In the genomic region with DNA sequence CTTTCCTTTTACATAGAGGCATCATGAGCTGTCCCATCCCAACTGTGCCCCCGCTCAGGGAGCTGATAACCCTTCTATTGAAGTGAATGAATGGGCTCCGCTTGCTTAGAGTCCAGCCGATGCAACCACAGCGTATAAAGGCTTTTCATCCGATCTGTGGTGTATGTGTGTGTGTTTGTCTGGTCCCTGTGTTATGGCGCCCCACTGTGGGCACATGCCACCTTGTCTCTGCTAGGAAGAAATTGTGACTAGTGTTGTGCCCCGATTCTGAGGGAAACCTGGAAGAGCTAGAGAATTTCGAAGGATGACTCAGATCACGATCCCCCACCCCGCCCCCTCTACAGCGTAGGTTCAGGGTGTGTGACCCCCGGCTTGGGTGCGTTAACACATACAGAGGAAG, we compare ENCODE assay signal across 8 mouse cellular contexts. TPM values are rescaled to one million over a fixed set of nuclear protein-coding genes. Genes with fewer than 3 reads are reported as not detected.
A peak's percentile ranks its signal among the peaks of the same experiment; 100 is the strongest.
DNase-seq lines count a peak whose midpoint lies in the region; ATAC-seq lines count a peak whose summit lies in the region.

No protein-coding gene starts in this region.

- H3K4me3 ChIP-seq in midbrain, embryonic 13.5 days (replicated peaks) = no peak overlapping the region

- no peaks in the 10 kb centered on the region for H3K27me3 ChIP-seq in midbrain, embryonic 13.5 days

- WGBS in midbrain, embryonic 13.5 days = 41% methylated on average over 13 of the region's 13 CpGs

- no peak overlapping the region for H3K4me2 ChIP-seq in midbrain, embryonic 13.5 days (replicated peaks)

- H3K4me1 ChIP-seq in midbrain, embryonic 13.5 days (replicated peaks) = peaks cover 13% of the 10 kb centered on the region

- no peaks in the 10 kb centered on the region for H3K9me3 ChIP-seq in midbrain, embryonic 13.5 days

- no peak overlapping the region; the same call in 1 of the 2 replicates for H3K27ac ChIP-seq in midbrain, embryonic 13.5 days

- H3K9ac ChIP-seq in midbrain, embryonic 13.5 days (replicated peaks) = no peak overlapping the region

- no peak for ATAC-seq in cerebellum, adult (ENCODE audit: insufficient number of reproducible peaks, low FRiP score, low TSS enrichment)
- ATAC-seq in midbrain, embryonic 13.5 days = peak; percentile 64

- peaks cover 46% of the 10 kb centered on the region for H3K36me3 ChIP-seq in midbrain, embryonic 13.5 days

- DNase-seq in cerebellum, postnatal 14 days = peak; percentile 35 to 69
- peak; percentile 57 for DNase-seq in ovary, postnatal 36 days (ENCODE audit: low spot score)
- DNase-seq in ovary, adult 18-20 months (ENCODE audit: low spot score) = no peak
- DNase-seq in embryo, embryonic 9.5 days (ENCODE audit: extremely low spot score) = peak; percentile 33
- peak; percentile 66 to 87 for DNase-seq in kidney, postnatal 36 days
- no peak for DNase-seq in gastrocnemius, adult 8-10 months (ENCODE audit: low spot score in 2 of 2)

RNA-seq across cellular contexts. Expression of a gene that starts 20.3 kb away (rescaled TPM):
- polyA plus RNA-seq in midbrain, embryonic 13.5 days (2015; fragmentation: Nextera tagmentation; extraction: Ambion mirVana) = 31.8 and 38.7 TPM in 2 replicates
- total RNA-seq in gastrocnemius, adult 8-10 months (2022) = under 1 TPM in 3 of 4 experiments, not detected in 1; 0.16 to 0.22 (median 0.20) TPM

RNA-seq across cellular contexts. Expression of a gene that starts 20.8 kb away (rescaled TPM):
- polyA plus RNA-seq in midbrain, embryonic 13.5 days (2015; fragmentation: Nextera tagmentation; extraction: Ambion mirVana) = 238 and 263 TPM in 2 replicates
- total RNA-seq in gastrocnemius, adult 8-10 months (2022) = 100 to 1,000 TPM; 125 to 155 (median 141) TPM

RNA-seq across cellular contexts. Expression of a gene that starts 34.4 kb away (rescaled TPM):
- polyA plus RNA-seq in midbrain, embryonic 13.5 days (2015; fragmentation: Nextera tagmentation; extraction: Ambion mirVana) = 14.0 and 15.2 TPM in 2 replicates
- total RNA-seq in gastrocnemius, adult 8-10 months (2022) = not detected

RNA-seq across cellular contexts. Expression of a gene that starts 54.1 kb away (rescaled TPM):
- 0.17 and 0.31 TPM in 2 replicates for polyA plus RNA-seq in midbrain, embryonic 13.5 days (2015; fragmentation: Nextera tagmentation; extraction: Ambion mirVana)
- under 1 TPM in 1 of 4 experiments, not detected in 3; 0.08 TPM for total RNA-seq in gastrocnemius, adult 8-10 months (2022)

RNA-seq across cellular contexts. Expression of a gene that starts 58.4 kb away (rescaled TPM):
- 1,993 and 2,050 TPM in 2 replicates for polyA plus RNA-seq in midbrain, embryonic 13.5 days (2015; fragmentation: Nextera tagmentation; extraction: Ambion mirVana)
- under 1 TPM in 2 of 4 experiments, not detected in 2; 0.17 to 0.24 TPM for total RNA-seq in gastrocnemius, adult 8-10 months (2022)

Comparison
In these comparisons a context has a peak if more than half of its experiments do, and no peak if none do; other contexts are left out.
1. DNase-seq: peak in cerebellum, postnatal 14 days (2 of 2), ovary, postnatal 36 days (single experiment), embryo, embryonic 9.5 days (single experiment) and kidney, postnatal 36 days (2 of 2); none in ovary, adult 18-20 months (single experiment) and gastrocnemius, adult 8-10 months (0 of 2).